Mouse (Mus musculus) kidney, adult 9 months (tissue): ENCODE measurements around the gene Tnrc18.

Experiments
- DNase-seq: peaks from one replicate; pipeline ENCODE4 v3.0.0; 2022

The Tnrc18 gene

DNA sequence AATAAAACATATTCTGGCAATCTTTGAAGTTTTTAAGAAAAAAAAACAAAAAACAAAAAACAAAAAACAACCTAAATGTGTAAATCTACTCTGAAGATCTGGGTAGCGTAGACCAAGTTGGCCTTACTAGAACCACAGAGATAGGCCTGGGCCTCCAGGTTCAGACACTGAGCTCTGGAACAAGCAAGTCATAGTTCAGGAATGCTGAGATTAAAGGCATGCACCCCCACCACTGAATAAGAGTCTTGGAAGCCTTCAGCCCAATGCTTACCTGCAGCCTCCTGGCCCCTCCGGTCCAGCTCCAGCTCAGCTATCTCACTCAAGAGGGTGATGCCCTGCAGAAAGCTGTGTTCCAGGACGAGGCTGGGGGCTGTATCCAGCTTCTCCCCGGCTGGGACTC, 46.4 kb downstream of the Tnrc18 start:
- DNase-seq, result no peak

DNA sequence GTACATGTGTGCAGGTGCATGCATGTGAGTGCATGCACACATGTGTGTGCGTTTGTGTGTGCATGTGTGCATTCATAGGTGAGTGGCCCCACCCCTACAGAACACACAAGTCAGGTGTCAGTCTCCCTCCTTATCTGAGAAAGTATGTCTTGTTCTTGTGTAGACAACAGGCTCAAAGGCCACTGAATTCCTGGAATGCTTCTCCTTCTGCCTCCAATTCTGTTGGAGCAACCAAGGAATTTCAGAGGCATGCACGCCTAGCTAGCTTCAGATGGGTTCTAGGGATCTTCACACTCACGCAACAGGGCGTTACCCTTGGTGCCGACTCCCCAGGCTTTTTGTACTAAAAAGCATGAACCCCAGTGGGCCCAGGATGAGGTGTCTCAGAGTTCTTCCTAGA, 47.8 kb downstream of the Tnrc18 start:
- DNase-seq, result peak; percentile 54

DNA sequence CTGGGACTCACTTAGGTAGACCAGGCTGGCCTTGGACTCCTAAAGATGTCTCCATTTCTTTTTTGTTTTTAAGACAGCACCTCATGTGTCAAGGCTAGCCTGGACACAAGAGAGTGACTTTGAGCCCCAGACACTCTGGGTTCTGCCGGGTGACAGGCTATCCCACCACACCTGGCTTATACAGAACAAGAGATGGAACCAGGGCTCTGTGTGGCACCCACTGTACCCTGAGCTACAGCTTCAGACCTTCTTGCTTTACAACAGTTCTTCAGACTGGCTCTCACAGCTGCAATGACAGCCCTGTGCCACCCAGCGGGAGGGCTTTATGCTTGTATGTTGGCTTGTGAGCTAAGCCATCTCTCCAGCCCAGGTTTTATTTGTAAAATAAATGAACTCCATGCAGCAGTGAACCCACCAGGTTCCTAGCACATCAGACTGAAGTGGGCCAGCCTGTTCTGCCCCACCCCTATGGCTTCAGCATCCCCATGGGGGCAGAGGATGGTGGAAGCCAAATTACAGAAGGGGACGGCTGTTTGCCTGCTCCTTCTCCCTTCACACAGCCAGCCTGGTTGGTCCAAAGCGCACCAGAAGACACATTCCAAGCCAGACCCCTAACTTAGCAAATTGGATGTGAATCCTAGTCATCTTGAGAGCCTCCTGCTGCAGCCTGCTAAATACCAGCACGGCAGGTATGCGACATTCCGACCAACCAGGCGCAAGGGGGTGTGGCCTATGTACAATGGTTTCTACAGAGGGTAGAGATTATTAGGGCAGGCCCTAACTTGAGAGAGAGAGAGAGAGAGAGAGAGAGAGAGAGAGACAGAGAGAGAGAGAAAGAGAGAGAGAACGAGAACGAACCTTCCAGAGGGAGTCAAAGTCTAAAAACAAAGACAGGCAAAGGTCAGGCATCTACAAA, 48.9 kb downstream of the Tnrc18 start:
- DNase-seq, result no peak

DNA sequence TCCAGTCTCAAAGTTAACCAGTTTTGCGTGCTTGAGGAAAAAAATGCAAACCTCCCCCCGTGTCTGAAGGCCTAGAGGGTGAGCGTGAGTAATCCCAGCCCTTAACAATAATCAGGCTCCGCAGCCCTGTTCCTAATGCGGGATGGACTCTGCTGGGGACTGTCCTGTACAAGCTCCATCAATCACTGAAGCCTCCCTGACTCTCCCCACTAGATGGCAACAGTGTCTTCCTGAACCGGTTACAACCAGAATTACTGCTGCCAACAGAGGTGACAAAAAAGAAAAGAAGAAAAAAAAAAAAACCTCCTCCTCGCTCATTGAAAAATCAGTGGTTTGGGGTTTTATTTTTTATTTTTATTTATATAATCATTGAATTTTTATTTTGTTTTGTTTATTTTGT, 49.5 kb downstream of the Tnrc18 start:
- DNase-seq, result peak; percentile 91

DNA sequence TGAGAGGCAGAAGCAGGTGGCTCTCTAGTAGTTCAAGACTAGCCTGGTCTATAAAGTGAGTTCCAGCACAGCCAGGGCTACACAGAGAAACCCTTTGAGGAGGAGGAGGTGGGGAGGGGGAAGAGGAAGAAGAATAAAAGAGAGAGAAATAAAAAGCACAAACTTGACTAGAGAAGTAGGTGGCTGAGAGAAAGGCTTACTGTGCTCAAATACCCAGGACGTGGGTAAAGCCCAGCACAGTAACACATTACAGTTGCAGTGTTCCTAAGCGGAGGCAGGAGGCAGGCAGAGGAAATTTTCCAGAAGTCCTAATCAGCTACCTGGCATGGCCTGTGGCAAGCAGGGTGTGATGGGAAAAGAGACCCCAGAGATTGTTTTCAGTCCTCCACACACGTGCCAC, 50.8 kb downstream of the Tnrc18 start:
- DNase-seq, result no peak

DNA sequence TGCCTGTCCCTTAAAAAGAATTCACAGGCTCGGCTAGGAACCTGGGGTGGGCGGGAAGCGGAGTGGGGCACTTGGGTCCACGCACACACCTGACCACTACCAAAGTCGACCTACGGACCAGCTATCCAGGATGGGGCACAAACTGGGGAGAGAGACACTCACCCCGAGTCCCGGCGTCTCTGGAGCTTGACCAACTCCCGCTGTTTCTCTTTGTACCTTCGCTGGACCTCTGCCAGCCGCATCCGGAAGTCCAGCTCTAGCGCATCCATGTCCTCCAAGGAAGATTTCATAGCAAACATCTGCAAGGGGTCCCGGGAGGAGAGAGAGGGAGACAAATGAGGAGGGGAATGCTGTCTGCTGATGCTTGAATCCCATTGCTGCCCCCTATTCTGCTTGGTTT, 52.6 kb downstream of the Tnrc18 start:
- no peak for DNase-seq

DNA sequence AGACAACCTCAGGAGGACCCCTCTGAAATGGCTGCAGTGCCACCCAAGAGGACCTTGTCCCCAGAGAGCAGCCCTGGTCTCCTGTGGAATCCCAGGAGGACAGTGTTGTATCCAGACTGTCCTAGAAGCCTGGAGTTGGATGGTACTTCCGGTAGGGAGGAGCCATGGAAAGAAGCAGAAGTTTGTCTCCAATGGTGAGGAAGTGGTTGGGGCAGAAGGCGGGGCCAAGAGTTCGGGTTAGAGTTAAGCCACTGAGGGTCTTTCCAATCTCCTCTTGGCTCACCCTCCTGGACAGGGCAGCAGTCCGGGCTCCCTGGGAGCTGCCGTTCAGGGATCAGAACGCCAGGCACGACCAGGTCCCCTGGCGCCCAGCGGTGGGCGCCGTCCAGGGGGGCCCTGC, 53.2 kb downstream of the Tnrc18 start:
- DNase-seq, result no peak

DNA sequence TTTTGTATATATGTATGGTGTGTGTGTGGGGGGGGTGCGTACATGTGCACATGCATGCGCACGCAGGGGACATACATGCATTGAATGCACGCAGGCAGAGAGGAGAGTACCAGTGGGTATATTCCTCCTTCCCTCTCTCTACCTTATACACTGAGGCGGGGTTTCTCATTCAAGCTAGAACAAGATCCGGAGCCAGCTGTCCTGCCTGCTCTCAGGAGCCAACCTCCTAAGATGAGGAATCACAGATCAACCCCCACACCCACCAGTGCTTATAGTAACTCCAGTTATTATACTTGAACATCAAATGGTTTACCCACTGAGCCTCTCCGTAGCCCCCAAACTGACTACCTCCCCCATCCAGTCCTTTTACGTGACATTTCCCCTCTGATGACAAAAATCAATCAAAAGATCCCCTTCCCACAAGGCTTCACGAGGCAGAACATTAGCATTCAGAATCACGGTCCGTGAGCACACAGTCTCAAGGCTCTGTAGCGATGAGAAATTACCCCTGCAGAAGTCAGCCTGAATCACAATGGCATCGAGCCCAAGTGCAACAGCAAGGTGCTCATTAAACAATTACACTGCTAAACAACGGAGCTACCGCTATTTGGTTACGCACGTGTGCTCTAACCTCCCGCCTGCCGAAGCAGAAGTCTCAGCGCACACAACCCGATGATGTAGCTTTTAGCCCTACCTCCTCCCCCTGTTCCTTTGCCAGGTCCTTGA, 55.2 kb downstream of the Tnrc18 start:
- DNase-seq, result no peak

DNA sequence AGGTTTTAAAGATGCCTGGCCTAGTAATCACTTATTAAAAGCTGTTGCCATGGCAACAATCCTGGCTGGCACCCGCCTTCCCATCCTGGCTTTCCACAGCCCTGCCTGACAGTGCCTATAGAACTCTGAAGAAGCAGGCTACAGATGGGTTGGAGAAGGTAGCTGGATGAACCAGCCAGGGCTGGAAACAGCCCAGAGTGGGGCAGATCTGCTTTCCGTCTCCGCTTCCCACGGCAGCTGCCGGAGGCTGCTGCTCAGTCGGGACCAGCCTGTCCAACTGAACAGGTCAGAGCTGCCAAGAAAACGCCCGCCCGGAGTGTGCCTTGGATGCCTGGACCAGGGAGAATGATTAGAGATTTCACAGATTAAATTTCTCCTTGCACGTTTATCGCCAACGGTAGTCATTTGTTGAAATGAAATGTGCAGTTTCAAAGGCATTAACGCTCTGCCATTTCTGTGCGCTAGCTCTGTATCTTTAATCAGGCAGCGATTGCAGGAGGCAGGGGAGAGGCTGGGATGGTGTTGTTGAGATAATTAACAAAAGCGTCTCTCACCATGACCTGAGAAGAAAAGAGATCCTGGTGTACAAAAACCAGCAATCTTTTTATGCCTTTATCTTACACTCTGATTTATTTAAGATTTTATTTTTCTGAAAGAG, 56.0 kb downstream of the Tnrc18 start:
- DNase-seq, result no peak

DNA sequence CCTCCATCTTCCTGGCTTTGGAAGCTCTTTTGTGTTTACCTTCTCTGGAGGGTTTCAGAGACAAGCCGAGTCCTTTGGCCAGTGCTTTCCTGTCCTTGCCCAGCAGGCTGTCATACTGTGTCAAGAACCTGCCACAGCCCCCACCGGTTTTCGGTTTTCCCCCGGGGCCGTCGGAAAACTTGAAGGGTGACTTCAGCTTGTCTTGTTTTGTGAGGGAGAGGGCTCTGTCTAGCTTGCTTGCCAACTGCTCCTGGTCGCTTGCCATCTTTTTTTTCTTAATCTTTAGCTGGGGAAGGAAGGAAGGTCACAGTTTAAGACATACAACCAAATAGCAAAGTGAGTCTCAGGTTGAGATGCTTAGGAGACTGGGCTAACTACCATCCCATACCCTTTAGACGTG, 57.7 kb downstream of the Tnrc18 start:
- DNase-seq, result no peak

DNA sequence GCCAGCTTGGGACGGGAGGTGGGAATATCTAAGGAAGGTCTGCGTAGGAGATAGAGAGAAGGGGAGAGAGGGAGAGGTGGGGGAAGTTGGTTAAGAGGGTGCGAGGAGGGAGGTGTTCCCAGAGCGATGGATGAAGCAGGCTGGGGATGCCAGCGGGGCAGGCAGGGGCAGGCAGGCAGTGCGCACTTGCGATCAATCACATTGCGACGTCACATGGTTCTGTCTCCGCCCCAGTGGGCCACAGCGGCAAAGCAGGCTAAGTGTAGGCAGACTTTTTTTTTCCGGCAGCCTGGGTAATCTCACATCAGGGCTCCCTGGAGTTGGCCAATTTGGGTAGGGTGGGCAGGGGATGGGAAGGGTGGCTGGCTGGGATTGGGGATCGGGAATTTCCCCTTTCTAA, 65.2 kb downstream of the Tnrc18 start:
- no peak for DNase-seq

DNA sequence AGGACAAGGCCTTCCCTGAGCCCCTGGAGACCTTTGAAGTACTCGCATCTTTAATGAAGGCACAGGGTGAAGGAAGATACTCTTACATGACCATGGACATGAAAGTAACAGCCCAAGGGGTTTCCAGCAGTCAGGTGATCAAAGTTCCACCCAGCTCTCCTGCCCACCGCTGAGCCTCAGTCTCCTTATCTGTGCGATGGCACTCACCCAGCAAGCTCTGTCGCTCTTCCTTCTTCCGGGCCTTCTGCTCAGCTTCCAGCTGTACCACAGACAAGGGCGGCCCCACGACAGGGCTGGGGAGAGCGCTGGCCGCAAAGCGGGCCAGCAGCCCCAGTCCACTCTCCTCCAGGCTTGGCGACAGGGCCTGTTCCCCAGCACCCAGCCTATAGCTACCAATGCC, 67.3 kb downstream of the Tnrc18 start:
- DNase-seq, result no peak

DNA sequence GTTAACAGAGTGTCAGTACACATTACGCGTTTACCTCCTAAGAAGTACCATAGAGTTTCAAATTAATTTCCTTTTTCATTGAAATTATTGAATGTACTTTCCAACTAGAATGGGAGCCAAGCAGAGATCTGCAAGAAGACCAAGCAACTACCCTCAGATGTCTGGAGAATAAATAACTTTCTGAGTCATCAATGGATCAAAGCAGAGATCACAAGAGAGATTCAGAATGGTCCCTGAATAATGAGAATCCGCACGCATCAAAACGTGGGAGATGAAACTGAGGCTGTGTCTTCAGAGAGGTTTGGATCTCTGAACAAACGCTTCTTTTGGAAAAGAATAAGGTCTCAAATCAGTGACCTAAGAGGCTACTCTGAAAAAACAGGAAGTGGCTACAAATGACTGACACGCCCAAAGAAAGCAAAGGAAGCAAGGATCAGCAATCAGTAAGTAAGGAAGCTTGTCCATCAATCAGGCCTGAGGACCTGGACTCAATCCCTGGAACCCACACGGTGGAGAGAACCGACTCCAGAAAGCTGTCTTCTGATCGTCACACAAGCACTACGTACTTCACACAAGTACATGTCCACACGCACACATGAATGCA, 70.3 kb downstream of the Tnrc18 start:
- no peak for DNase-seq

DNA sequence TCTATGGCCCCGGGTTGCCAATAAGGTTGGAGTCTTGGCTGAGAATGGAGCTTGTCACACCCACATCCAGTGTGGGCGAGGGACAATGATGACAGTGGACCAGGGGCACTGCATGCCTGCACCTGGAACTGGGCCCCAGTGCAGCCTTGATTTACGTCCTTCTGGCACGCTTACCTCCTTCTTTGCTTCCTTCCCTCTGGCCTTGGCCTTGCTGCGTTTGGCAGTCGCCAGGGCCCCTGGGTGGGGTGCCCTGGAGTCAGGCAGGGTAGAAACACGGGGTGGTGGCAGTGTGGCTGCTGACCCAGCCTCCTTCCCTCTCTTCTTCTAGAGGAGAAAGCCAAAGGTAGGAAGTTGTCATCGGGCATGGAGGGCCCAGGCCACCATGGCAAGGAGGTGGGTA, 77.5 kb downstream of the Tnrc18 start:
- DNase-seq, result no peak

DNA sequence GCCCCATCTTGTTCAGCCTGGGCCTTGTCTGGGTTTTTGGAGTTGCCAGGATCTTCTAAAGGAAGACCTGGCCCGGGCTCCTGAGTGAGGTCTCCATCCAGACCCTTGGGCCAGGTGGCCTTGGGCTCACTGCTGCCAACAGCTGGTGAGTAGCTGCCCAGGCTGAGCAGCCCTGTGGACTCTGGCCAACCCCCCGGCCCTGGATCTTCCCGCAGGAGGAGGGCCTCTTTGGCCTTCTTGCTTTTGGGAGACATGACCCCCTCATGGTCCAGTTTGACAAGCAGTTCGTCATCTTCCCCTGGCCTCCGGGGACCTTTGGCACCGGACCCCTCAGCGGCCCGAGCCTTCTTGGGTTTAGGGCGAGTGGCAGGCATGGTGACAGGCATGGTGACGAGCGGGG, 85.5 kb downstream of the Tnrc18 start:
- no peak for DNase-seq

DNA sequence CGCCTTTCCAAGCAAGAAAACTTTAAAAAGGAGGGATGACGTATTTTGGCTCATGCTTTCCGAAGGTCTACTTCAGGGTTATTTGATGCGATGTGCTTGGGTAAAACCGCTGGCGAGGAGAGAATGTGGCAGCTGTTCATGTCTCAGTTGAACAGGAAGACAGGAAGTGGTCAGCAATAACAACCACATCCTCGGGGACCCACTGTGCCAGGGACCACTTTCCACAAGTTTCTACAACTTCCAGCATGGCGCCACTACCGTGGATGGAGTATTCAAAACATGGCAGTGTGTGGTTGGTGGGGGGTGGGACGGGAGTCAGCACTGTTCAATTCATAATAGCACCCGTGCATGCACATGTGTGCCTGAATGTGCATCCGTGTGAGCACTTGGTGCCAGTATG, 87.2 kb downstream of the Tnrc18 start:
- no peak for DNase-seq

DNA sequence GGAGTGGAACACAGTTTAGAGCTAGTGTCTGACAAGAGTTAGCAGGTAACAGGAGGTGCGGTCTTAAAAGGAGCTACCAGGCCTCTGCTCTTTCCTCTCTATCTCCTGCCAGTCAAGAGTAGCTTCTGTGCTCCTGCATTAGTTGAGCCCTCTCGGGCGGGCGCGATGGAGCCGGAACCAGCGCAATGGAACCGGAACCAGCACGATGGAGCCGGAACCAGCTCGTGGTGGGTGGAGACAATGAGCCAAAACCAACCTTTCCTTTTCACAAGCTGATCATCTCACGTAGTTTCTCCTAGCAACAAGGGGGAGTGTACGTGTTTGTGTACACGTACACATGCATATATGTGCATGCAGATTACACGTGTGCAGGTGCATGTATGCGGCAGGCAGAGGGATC, 89.2 kb downstream of the Tnrc18 start:
- no peak for DNase-seq

DNA sequence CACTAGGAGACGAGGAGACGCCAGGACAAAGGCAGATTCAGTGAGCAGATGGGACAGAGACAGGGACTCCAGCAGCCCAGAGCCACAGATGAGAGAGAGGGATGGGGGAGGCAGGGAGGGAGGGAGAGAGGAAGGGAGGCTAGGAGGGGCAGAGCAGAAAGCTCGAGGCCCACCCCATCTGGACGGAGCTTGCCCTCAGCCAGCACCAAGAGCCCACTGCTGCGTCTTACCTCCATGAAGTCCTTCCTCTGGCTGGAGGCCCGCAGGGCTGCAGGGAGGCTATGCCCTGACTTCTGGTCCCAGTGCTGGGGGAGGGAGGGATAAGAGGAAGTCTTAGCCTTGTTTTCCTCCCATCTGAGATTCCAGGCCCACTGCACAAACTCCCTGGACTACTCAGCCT, 90.7 kb downstream of the Tnrc18 start:
- DNase-seq, result no peak

DNA sequence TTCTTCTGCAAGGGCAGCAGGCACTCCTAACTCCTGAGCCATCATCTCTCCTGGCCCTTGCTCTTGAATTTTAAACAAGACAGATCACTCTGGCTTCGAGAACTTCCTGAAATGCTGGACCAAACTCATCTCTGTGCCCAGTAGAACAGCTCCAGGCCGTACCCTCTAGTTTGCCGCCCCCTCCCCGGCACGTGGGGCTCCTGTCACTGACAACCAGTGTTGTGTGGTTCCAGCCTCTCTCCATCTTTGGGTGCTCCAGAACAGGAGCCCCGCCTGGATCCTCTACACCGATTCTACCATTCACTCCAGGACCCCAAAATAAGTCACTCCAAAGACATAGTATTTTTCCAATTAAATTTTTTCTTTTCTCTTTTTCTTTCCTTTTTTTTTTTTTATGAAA, 93.2 kb downstream of the Tnrc18 start:
- no peak for DNase-seq

DNA sequence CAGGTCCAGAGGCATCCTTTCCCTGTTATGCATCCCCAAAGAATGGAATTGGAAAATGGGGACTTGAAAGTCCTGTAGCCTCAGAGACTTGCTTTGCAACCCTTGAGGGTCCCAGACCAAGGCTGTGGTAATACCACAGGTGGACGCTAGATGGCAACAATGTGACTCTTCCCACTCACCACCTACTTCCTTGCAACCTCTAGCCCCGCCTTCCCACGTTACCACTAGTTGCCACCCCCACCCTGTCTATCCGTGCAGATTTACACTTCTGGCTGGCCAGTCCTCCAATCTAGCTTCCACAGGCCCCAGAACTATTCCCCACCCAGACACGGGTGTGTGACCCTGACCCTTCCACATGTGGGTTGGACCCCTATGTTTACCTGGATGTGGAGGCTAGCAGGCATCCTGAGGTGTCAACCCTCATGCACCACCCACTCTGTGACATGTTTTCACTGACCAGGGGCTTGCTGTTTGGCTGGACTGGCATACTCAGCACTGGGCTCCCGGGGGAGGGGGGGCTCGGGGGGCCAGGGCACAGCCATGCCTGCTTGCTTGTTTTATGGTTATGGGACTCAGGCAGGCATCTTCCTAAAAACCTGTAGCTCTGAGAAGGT, 93.8 kb downstream of the Tnrc18 start:
- peak; percentile 76 for DNase-seq

DNA sequence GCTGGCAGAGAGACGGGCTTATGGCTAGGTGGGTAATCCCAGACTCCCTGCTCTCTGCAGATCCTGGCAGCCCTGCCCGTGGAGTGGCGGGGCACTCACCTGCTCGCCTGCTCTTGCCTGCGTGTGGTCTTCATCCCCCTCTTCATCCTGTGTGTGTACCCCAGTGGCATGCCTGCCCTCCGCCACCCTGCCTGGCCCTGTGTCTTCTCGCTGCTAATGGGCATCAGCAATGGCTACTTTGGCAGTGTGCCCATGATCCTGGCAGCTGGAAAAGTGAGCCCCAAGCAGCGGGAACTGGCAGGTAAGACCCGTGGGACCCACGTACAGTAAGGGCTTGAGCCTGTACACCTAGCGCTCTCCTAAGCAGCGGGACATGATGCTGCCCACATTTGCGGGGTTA, 97.6 kb downstream of the Tnrc18 start:
- no peak for DNase-seq

DNA sequence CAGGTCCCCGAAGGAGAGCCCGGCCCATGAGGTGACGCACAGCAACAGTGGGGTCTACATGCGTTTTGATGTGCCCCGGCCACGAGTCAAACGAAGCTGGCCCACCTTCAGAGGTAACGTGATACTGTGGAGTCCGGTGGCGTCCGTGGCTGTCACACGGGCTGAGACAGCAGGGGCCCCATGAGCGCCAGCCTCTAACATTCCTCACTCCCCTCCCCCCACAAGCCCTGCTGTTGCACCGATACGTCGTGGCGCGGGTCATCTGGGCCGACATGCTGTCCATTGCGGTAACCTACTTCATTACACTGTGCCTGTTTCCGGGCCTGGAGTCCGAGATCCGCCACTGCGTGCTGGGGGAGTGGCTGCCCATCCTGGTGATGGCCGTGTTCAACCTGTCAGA, 99.0 kb downstream of the Tnrc18 start:
- DNase-seq, result no peak

DNA sequence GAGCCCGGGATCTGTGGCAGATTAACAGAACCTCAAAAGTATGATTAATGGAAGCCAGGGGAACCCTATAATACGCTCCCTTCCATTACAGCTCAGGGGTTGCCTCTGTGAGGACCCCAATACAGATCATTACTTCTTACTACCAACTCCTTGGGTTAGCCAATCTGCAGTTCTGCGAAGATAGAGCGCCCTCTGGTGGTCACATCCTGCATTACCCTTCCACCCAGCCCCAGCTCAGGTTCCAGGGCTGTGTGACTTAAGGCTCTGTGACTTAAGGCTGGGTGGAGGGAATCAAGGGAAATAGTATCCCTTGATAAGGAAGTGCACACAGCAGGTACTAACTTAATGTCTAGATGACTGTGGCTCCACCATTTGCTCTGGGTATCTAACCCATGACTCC, 99.4 kb downstream of the Tnrc18 start:
- DNase-seq, result peak; percentile 77
